Mouse (Mus musculus) mesoderm, embryonic 11.5 days (tissue): ENCODE data around the gene Plac1.
A peak's percentile ranks its signal among the peaks of the same experiment; 100 is the strongest.

ENCODE experiments used
- DNase-seq: peaks from one replicate; pipeline ENCODE4 v3.0.0-alpha.2; 2012; ENCODE audit warnings: low read depth, low spot score

Gene Plac1

DNA sequence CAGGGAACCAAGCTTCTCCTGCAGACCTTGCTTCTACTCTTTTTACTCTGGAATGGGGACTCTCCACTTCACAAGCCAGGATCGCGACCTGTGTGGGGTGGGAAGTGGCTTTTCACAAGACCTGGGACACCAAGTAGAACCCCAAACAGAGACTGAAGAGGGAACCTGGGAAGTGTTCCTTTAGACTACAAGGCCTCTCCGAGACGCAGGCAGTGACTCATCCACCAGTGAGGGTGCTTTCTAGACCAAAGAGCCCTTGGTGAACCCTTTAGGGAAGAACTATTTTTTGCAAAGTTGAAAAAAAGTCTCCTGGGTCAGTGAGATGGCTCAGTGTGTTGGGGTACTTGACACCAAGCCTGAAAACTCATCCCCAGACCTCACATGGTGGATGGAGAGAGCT is 129.8 kb downstream of the Plac1 start:
- no peak for DNase-seq

GRCm38 (mm10) chrX:53107127-53107526 is 132.8 kb downstream of the Plac1 start:
- no peak for DNase-seq

DNA sequence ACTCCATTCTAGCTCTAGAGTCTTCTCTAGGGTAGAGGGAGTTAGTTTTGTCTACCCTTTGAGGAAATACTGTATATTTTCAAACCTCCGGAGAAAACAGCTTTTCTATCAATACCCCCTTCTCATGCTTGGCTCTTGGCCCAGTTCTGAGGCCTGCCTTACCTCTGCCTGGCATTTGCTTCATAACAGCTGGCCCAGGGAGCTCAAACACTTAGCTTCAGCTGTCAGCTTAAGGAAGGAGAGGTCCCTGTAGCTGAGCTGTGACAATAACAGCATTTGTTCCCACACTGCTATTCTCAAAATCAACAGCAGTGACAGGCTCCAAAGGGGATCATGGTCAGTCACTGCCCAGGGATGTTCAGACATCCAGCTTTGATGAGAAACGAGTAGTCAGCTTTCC is 138.7 kb downstream of the Plac1 start:
- DNase-seq: no peak

DNA sequence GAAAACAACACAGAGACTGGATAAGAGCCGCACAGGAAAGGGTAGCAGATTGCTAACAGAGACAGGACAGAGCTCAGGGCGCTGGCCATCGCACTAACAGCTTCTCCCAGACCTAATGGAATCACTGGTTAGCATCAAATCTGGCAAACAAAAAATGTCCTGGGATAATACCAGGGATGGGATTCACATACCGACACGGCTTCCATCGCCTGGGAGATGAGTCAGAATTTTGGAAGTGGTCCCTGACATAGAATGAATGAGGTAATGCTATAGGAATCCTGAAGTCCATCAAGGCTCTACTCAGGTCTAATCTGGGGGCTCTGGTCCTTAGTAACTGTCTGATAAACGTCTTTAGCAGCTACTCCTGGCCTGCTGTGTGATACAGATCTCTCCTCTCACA is 140.0 kb downstream of the Plac1 start:
- no peak for DNase-seq

- no peak for DNase-seq
Measured at GRCm38 (mm10) chrX:53099266-53099665, 140.6 kb downstream of the Plac1 start.

GRCm38 (mm10) chrX:53098293-53098692 is 141.6 kb downstream of the Plac1 start:
- no peak for DNase-seq

- no peak for DNase-seq
Measured at GRCm38 (mm10) chrX:53097786-53098185, 142.1 kb downstream of the Plac1 start.

DNA sequence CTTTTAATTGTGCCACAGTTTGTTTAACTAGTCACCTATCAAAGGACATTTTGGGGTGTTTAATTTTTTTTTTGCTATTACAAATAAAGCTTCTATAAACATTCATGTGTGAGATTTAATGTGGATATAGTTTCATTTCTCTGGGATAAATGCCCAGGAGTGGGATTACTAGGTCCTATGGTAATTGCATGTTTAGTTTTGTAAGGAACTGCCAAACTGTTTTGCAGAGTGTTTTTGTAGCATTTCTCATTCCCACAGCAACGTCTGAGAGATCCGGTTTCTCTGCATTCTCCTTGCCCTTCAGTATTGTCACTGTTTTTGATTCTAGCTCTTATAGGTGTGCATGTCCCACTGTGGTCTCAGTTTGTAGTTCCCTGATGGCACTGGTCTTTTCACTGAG is 146.5 kb downstream of the Plac1 start:
- no peak for DNase-seq

DNA sequence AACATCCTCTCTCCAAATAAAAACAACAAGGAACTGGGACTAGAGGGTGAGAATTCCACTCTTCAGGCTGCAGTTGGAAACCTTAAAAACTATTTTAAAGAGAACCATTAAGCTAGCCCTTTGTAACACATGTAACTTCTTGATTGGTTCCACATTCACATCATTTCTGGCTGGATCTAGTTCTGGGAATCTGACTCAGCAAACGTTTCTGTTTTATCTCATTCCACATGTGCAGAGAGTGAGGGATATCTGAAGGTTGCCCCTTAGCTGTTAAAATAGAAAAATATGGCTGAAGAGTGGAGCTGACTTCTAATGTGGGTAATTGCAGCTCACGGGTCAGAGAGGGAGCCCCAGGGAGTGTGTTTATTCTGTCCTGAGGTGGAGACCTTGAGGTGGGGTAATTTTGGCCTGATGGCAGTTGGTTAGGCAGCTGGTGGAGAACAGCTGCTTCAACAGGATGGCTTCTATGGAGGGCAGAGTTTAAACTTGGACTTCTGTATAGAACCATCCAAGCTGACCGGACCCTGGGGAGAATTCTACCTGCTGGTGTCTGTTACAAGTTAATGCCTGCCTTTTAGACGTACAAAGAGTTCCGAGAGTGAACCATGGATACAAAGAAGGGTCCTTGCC is 151.1 kb downstream of the Plac1 start:
- peak; percentile 14 for DNase-seq

DNA sequence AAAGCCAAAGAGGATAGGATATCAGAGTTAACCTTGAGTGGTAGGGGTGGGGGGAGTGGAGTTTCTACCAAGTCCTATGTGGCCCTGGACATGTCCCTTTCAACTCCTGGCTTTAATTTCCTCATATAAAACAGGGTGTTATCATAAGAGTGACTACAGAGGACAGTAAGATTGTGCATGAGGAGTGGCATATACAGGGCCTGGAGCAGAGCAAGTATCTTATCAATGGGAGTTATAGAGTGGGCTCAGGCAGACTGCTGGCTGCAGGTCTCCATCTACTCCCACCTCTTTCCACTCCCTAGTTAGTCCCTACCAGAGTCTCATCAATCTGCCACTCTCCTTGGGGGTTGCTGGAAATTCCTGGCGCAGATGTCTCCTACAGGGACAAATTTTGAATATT is 152.7 kb downstream of the Plac1 start:
- no peak for DNase-seq

DNA sequence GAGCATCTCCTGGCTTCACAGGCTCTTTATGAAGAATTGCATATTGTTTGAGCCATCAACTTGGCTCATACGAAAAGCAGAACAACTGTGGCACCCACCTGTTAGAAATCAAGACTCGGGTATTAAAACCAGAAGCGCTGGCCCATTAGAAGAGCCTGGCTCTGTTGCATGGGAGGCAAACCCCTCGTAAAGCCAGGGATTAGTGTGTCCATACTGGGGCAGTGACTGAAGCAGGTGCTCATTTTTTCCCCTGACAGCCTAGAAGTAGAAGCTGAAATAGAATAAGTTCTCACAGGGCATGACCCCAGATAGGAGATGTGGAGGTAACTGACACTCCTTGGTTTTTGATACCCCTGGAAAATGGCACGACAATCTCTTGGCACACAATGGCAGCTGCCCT is 154.4 kb downstream of the Plac1 start:
- no peak for DNase-seq

- DNase-seq: no peak
Measured at GRCm38 (mm10) chrX:53064406-53064805, 175.5 kb downstream of the Plac1 start.

- DNase-seq: no peak
Measured at GRCm38 (mm10) chrX:53059426-53060007, 180.4 kb downstream of the Plac1 start.

DNA sequence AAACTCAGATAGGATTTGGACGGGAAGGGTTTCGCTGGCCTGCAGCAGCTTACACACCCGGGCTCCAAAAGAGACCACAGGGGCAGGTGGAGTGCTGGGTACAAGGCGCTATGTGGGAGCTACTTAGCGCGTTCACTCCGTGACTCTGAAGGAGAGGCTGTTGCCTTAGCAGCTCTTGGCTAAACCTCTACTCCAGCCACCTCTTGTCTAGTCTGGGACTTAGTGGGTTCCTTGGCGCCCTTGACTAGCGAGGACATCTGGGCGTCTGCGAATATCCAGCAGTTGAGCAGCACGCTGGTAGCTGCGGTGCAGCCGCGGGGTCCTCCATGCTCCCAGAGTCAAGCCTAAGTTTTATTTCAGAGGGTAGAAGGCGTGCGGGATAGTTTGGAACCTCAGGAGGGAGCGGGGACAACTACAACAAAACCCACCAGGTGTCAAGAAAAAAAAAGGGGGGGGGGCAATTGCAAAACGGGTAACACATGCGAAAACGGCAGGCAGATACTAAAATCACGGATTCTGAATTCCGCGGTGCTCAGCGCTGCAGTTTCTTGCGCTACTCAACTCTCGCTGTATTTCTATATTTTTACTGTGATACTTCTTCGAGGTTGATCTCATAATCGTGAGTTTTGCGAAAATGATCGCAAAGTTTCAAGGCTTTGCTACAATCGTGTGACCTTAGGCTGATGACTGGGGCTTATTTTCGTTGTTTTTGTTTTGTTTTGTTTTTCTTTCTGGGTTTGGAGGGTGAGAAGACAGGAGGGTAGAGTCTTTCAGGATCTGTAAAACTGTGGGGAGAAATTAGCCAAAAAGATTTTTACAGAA is 181.2 kb downstream of the Plac1 start:
- no peak for DNase-seq

DNA sequence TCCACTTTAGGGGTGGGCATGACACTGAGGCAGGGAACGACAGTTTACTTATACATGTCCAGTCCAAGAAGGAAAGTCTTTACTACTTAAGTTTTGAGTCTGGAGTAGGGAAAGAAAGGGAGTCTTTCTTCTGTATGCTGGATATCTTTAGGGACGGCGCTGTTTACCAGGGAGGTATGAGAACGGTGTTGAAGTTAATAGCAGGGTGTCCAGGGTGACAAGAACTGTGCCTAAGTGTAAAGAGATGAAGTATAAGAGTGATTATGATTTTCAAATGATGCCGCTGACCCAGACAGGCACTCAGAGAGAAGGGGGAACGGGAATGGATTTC is 182.2 kb downstream of the Plac1 start:
- DNase-seq: no peak

DNA sequence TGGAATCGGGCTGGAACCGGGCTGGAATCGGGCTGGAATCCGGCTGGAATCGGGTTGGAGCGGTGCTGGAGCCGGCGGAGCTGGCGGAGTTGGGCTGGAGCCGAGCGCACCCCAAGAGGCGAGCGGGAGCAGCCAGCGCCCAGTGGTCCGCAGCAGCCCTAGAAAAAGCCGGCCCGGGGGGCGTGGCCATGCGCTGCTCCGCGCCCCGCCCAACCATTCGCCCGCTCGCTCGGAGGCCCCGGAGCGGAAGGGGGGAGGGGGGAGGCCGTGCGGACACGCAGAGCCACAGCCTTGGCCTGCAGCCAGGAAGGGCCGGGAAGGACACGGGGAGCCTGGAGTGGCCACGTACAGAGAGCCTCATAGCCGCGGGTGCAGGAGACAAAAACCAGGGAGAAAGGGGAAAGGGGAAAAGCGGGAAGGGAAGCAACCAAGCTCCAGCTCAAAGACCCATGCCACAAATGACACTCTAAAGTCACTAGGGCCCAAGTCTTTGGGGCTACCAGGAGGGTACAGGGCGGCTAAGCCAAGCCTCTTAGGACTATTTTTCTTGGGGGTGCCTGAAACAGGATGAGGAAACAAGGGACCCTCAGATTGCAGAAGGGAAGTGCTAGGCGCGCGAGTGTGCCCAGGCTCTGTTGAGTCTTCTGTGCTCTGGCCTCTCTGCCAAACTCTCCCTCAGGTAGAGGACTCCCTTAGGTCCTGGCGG is 182.7 kb downstream of the Plac1 start:
- DNase-seq: peak; percentile 84

DNA sequence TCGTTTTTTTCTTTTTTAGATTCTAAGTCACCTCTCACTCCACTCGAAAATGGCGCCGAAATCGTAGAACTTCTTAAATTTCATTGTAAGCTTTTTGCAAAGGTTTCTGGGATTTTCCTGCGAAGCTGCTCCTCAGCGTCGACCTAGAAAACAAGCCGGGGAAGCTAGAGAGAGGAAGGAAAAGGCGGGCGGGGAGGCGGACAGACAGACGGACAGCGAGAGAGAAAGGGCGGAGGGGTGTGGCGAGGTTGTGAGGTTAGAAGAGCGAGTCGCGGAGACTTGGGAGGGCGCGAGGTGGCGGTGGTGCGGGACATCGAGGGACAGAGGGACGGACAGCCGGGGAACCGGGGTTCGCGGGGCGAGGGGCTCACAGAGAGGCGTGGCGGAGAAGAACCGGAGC is 183.3 kb downstream of the Plac1 start:
- DNase-seq: peak; percentile 45

DNA sequence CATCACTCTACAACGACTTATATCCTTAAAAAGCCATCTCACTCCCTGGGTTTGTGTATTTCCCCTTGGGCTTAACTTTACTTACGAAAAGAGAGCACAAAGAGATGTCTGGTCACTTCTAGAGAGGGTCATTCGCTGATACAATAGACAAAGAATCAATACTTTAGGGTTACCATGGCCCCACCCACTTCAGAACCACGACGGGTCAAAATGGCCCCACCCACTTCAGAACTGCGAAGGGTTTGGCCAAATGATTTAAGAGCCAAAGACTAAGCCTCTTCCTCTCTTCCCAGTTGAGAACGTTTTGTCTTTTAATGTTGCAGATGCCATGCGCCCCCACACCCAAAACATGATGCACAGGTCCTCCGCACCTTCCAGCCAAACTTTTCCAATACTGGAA is 184.1 kb downstream of the Plac1 start:
- DNase-seq: peak; percentile 37

GRCm38 (mm10) chrX:53053885-53054284 is 186.0 kb downstream of the Plac1 start:
- DNase-seq: no peak

- DNase-seq: peak; percentile 78
Measured at GRCm38 (mm10) chrX:53052652-53053500, 187.0 kb downstream of the Plac1 start.

GRCm38 (mm10) chrX:53050353-53050752 is 189.6 kb downstream of the Plac1 start:
- no peak for DNase-seq

DNA sequence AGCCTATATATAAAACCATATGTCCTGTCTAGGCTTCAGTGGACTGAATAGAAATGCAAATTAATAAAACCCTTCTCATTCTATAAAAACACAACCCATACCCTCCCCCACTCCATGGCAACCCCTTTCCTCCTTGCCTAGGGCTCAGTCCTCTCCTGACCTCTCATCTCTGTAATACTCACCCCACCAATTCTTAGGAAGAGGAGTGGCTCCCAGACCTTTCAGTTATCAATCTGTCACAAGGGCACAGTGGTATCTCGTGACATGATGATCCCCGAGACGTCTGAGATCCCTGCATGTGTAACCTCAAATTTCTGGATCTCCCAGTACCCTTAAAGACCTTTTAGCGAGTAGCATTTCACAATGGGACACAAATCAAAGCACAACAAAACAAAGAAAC is 190.7 kb downstream of the Plac1 start:
- no peak for DNase-seq
